Mouse (Mus musculus): ENCODE measurements around the gene B230217C12Rik. TPM values are rescaled to one million over a fixed set of nuclear protein-coding genes. Genes with fewer than 3 reads are reported as not detected.
A peak's percentile ranks its signal among the peaks of the same experiment; 100 is the strongest.

B230217C12Rik gene
- polyA plus RNA-seq, 1 experiment from 2014 or later: 29.2 TPM

DNA sequence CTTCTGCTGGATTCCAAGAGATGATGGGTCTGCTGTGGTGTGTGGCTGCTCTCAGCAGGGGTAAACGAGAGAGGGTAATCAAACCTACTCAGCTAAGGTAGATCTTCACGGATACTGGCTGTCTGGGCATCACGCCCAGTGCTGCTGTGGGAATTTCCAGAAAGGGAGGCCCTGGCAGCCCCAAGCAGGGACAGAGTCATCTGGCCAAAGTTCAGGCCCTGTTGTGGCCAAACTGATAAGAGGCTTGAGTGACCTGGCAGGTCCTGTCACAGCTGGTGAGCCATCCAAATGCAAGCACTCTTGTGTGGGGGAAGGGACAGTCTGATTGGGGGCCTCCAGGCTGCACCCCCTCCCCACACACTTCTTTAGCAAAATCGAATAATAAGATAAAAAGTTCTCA lies 19.7 kb upstream of the B230217C12Rik start:
- H3K4me3 ChIP-seq: no peak overlapping the region
- 69% methylated on average over 4 of the region's 4 CpGs for WGBS
- H3K9ac ChIP-seq: no peak overlapping the region
- no peak for ATAC-seq (ENCODE audit: low FRiP score)
- no peak overlapping the region for H3K4me2 ChIP-seq
- H3K27ac ChIP-seq: no peak overlapping the region
- peaks cover 51% of the 10 kb centered on the region for H3K4me1 ChIP-seq (replicated peaks)
- H3K9me3 ChIP-seq: no peaks in the 10 kb centered on the region
- peaks cover 82% of the 10 kb centered on the region for H3K36me3 ChIP-seq
- no peaks in the 10 kb centered on the region for H3K27me3 ChIP-seq

GRCm38 (mm10) chr11:97821401-97822064 lies 19.0 kb upstream of the B230217C12Rik start:
- H3K36me3 ChIP-seq: peaks cover 82% of the 10 kb centered on the region
- WGBS: 94% methylated on average over 8 of the region's 8 CpGs

DNA sequence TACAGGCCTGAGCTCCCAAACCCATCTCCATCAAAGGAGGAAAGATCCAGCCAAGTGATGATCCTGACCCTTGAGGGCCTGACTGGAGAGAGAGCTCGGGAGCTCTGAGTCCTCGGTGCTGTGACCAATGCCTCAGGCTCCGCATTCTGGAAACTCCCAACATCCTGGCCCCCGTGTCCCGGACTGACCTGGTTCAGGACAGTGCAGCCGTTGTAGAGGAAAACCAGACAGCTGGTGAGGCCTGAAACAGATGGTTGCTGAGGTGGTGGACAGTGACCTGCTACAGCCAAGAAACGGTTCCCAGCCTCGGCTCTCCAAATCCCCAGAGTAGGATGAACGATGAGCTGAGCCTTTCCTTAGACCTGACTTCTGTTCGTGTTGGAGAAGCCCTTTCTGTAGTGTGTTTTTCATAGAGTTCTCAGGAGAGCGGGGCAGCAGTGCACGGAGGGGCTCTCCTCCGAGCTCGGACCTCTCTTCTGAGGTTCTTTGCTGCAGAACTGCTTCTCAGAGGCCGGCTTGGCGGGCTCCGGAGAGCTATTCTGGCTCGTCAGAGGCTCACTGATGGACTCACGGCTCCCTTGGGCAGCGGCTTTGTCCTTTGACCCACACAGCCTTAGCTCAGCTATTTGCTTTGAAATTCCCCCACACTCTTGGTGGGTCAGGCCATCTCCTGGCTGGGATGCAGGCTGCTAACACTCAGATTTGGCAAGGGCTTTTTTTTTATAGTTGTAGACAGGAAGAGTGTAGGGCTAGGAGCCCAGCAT lies 17.6 kb upstream of the B230217C12Rik start:
- Histone ChIP-seq H3K4me2 (no peak overlapping the region), H3K9me3 (no peaks in the 10 kb centered on the region), H3K4me1 (replicated peaks) (peaks cover 32% of the 10 kb centered on the region), H3K4me3 (no peak overlapping the region), H3K9ac (0 out of 2 replicates have a peak overlapping the region, but pooled peaks have one; percentile 8), H3K36me3 (peaks cover 83% of the 10 kb centered on the region), H3K27ac (no peak overlapping the region), H3K27me3 (no peaks in the 10 kb centered on the region)
- no peak for ATAC-seq (ENCODE audit: low FRiP score)
- 72% methylated on average over 20 of the region's 20 CpGs for WGBS

More at GRCm38 (mm10) chr11:97821401-97822064, 19.0 kb upstream of the B230217C12Rik start:
- ATAC-seq (ENCODE audit: low FRiP score): no peak
- Histone ChIP-seq H3K27me3 (no peaks in the 10 kb centered on the region), H3K27ac (no peak overlapping the region), H3K9ac (no peak overlapping the region), H3K9me3 (no peaks in the 10 kb centered on the region), H3K4me2 (no peak overlapping the region), H3K4me1 (replicated peaks) (peaks cover 45% of the 10 kb centered on the region), H3K4me3 (no peak overlapping the region)

DNA sequence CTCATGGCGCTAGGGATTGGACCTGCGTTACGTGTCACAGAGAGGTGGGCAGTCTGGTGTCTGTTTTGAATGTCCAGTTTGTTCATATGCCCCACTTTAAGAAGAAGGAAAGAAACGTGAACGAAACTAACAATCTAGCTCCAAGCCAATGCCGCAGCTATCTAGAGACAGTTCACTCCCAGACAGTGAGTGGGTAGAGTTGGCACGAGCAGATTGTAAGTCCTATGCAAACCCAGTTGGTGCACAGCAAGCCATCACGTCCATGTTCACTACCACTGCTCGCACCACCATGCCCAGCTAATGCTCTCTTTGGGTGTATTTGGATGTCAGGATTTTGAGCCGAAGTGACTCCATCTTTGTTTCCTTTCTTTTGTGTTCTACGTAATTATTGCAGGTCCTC lies 16.4 kb upstream of the B230217C12Rik start:
- no peaks in the 10 kb centered on the region for H3K27me3 ChIP-seq
- ATAC-seq (ENCODE audit: low FRiP score): no peak
- no peak overlapping the region for H3K27ac ChIP-seq
- H3K9me3 ChIP-seq: no peaks in the 10 kb centered on the region
- no peak overlapping the region for H3K9ac ChIP-seq
- H3K36me3 ChIP-seq: peaks cover 83% of the 10 kb centered on the region
- WGBS: 95% methylated on average over 11 of the region's 11 CpGs
- H3K4me3 ChIP-seq: no peak overlapping the region
- H3K4me1 ChIP-seq (replicated peaks): peaks cover 21% of the 10 kb centered on the region
- H3K4me2 ChIP-seq: no peak overlapping the region

DNA sequence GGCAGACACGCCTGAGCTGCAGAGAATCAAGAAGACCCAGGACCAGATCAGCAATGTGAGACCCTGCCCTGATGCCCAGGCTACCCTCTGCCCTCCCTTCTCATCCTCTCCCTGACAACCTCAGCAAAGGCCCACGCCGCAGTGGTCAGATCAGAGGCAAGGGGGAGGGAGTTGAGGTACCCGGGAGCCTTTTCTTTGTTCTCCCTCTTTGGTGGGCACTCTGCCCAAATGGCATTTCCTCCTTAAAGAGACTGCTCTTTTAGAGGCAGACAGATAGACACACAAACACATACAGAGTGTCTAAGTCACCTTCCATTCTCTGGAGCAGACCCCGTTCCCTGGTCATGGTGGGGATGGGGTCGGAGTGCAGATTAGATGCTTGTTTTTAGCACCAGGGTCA lies 15.7 kb upstream of the B230217C12Rik start:
- H3K4me3 ChIP-seq: no peak overlapping the region
- peaks cover 18% of the 10 kb centered on the region for H3K4me1 ChIP-seq (replicated peaks)
- peaks cover 85% of the 10 kb centered on the region for H3K36me3 ChIP-seq
- ATAC-seq (ENCODE audit: low FRiP score): no peak
- no peaks in the 10 kb centered on the region for H3K9me3 ChIP-seq
- H3K4me2 ChIP-seq: no peak overlapping the region
- no peak overlapping the region for H3K9ac ChIP-seq
- 76% methylated on average over 6 of the region's 6 CpGs for WGBS
- 0 out of 2 replicates have a peak overlapping the region, but pooled peaks have one; percentile 23 for H3K27ac ChIP-seq
- no peaks in the 10 kb centered on the region for H3K27me3 ChIP-seq

DNA sequence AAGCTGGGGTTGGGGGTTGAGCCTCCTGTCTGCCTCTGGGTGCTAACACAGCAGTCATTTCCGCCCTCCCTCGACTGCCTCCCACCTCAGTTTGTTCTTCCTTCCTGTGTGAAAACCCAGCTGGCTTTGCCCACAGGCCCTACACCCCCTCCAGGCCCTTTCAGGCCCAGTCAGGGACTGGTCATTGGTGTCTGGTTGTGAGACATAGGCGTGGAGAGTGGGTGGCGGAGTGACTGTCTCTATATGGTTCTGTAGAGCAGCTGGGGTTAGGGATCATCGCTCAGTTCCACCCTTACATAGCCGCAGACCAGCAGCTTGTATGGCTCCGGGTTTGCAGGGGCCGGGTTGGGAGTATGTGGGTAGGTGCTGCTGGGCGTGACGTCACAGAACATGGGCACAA lies 15.3 kb upstream of the B230217C12Rik start:
- no peak overlapping the region for H3K9ac ChIP-seq
- no peak overlapping the region for H3K4me2 ChIP-seq
- peaks cover 18% of the 10 kb centered on the region for H3K4me1 ChIP-seq (replicated peaks)
- H3K9me3 ChIP-seq: no peaks in the 10 kb centered on the region
- WGBS: 92% methylated on average over 10 of the region's 10 CpGs
- peaks cover 86% of the 10 kb centered on the region for H3K36me3 ChIP-seq
- no peaks in the 10 kb centered on the region for H3K27me3 ChIP-seq
- no peak for ATAC-seq (ENCODE audit: low FRiP score)
- no peak overlapping the region for H3K4me3 ChIP-seq
- H3K27ac ChIP-seq: 0 out of 2 replicates have a peak overlapping the region, but pooled peaks have one; percentile 23

DNA sequence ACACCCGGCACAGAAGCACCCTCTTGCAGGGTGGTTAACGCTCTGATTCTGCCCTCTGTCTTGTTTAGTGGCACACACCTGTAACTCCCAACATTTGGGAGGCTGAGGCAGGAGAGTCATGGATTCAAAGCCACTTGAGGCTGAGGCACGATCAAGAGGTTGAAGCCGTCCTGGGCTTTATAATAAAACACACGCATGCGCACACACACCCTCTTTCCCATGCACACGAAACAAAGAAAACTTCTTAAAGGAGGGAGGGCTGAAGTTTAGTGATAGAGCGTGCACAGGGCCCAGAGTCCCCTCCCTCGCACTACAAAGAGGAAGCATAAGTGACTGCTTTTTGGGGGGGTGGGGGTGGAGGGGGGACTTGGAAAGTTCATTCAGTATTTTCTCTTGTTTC lies 14.6 kb upstream of the B230217C12Rik start:
- H3K27ac ChIP-seq: no peak overlapping the region
- peaks cover 81% of the 10 kb centered on the region for H3K36me3 ChIP-seq
- ATAC-seq (ENCODE audit: low FRiP score): no peak
- H3K27me3 ChIP-seq: no peaks in the 10 kb centered on the region
- H3K4me2 ChIP-seq: no peak overlapping the region
- no peak overlapping the region for H3K4me3 ChIP-seq
- peaks cover 17% of the 10 kb centered on the region for H3K4me1 ChIP-seq (replicated peaks)
- H3K9ac ChIP-seq: no peak overlapping the region
- WGBS: 81% methylated on average over 9 of the region's 9 CpGs
- no peaks in the 10 kb centered on the region for H3K9me3 ChIP-seq

DNA sequence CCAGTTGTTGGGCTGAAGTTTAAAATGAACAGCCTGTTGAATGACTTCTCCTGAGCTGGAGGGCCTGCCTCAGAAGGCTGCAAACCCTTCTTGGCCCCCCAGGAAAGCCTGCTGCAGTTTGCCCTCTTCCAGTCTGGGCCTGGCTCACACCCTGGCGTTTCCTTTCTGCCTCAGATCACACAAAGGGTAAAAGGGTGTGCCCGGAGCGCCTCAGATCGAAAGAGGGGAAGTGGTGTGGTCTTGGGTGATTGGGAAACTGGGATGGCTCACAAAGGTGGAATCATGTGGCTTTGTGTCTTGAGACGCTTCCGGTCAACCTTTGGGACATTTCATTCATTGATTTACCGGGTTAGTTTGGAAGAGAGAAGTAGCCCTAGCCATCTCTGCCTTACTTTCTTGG lies 14.2 kb upstream of the B230217C12Rik start:
- Histone ChIP-seq H3K36me3 (peaks cover 76% of the 10 kb centered on the region), H3K4me1 (replicated peaks) (peaks cover 15% of the 10 kb centered on the region), H3K9me3 (no peaks in the 10 kb centered on the region), H3K27ac (0 out of 2 replicates have a peak overlapping the region, but pooled peaks have one; percentile 5), H3K27me3 (no peaks in the 10 kb centered on the region), H3K9ac (no peak overlapping the region), H3K4me3 (no peak overlapping the region), H3K4me2 (no peak overlapping the region)
- no peak for ATAC-seq (ENCODE audit: low FRiP score)
- 81% methylated on average over 7 of the region's 7 CpGs for WGBS

- Histone ChIP-seq H3K27me3 (no peaks in the 10 kb centered on the region), H3K27ac (no peak overlapping the region), H3K4me2 (no peak overlapping the region), H3K9me3 (no peaks in the 10 kb centered on the region), H3K4me1 (replicated peaks) (peaks cover 15% of the 10 kb centered on the region), H3K36me3 (peaks cover 76% of the 10 kb centered on the region), H3K4me3 (no peak overlapping the region), H3K9ac (no peak overlapping the region)
- no peak for ATAC-seq (ENCODE audit: low FRiP score)
- 93% methylated on average over 6 of the region's 6 CpGs for WGBS
Measured at GRCm38 (mm10) chr11:97827654-97828053, 12.9 kb upstream of the B230217C12Rik start.

GRCm38 (mm10) chr11:97829365-97829764 lies 11.2 kb upstream of the B230217C12Rik start:
- Histone ChIP-seq H3K27me3 (no peaks in the 10 kb centered on the region), H3K9ac (no peak overlapping the region), H3K4me3 (no peak overlapping the region), H3K9me3 (no peaks in the 10 kb centered on the region), H3K4me2 (no peak overlapping the region), H3K36me3 (peaks cover 81% of the 10 kb centered on the region), H3K27ac (no peak overlapping the region), H3K4me1 (replicated peaks) (peaks cover 8% of the 10 kb centered on the region)
- ATAC-seq (ENCODE audit: low FRiP score): no peak
- 94% methylated on average over 7 of the region's 7 CpGs for WGBS

GRCm38 (mm10) chr11:97829913-97830476 lies 10.6 kb upstream of the B230217C12Rik start:
- Histone ChIP-seq H3K4me2 (no peak overlapping the region), H3K36me3 (peaks cover 82% of the 10 kb centered on the region), H3K9ac (no peak overlapping the region), H3K4me3 (no peak overlapping the region), H3K27ac (no peak overlapping the region), H3K27me3 (no peaks in the 10 kb centered on the region), H3K4me1 (replicated peaks) (peaks cover 1% of the 10 kb centered on the region), H3K9me3 (no peaks in the 10 kb centered on the region)
- 85% methylated on average over 12 of the region's 12 CpGs for WGBS
- no peak for ATAC-seq (ENCODE audit: low FRiP score)

GRCm38 (mm10) chr11:97830501-97830900 lies 10.1 kb upstream of the B230217C12Rik start:
- Histone ChIP-seq H3K4me2 (no peak overlapping the region), H3K4me1 (replicated peaks) (no peaks in the 10 kb centered on the region), H3K9ac (no peak overlapping the region), H3K9me3 (no peaks in the 10 kb centered on the region), H3K4me3 (no peak overlapping the region), H3K27ac (no peak overlapping the region), H3K36me3 (peaks cover 82% of the 10 kb centered on the region), H3K27me3 (no peaks in the 10 kb centered on the region)
- 85% methylated on average over 6 of the region's 6 CpGs for WGBS
- no peak for ATAC-seq (ENCODE audit: low FRiP score)
